Mouse (Mus musculus): ENCODE data around the gene Cetn4. TPM values are rescaled to one million over a fixed set of nuclear protein-coding genes. Genes with fewer than 3 reads are reported as not detected.

Gene Cetn4
- polyA plus RNA-seq (2014; fragmentation: Illumina TruSeq; extraction: RNeasy Lipid Tissue Mini Kit (QIAGEN cat#74804); ENCODE audit: low read depth, low replicate concordance), result 17.5 TPM

DNA sequence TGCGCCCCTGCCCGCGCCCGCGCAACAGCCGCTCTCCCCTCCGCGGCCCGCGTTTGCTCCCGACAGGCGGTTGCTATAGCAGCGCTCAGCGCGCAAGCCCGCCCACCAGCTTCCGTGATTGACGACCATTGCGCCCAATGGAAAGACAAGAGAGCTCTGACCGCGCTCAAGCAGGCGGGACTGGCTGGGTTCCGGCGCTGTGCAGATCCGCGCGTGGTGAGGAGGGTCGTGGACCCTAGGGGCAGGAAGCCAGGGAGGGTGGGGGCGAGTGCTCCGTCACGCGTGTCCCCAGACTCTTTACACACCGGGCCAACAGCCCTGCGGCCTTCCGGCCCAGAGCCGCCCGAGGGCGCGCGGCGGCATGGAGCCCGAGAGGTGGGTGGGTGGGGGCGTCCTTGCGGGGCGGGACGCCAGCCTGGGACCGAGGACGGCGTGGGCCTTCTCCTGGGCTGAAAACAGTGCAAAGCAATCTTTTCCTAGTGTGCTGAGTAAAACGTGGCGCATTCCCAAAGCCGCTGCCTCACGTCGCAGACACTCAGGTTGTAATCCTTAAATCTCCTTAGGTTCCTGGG, at the start of gene Cetn4, which contains the start of gene Bbs12:
Gene Cetn4, minus strand, starts transcription at position 339 of the 572 bp plus-strand sequence.
Gene Bbs12, plus strand, starts transcription at position 185 of the 572 bp plus-strand sequence.

DNA sequence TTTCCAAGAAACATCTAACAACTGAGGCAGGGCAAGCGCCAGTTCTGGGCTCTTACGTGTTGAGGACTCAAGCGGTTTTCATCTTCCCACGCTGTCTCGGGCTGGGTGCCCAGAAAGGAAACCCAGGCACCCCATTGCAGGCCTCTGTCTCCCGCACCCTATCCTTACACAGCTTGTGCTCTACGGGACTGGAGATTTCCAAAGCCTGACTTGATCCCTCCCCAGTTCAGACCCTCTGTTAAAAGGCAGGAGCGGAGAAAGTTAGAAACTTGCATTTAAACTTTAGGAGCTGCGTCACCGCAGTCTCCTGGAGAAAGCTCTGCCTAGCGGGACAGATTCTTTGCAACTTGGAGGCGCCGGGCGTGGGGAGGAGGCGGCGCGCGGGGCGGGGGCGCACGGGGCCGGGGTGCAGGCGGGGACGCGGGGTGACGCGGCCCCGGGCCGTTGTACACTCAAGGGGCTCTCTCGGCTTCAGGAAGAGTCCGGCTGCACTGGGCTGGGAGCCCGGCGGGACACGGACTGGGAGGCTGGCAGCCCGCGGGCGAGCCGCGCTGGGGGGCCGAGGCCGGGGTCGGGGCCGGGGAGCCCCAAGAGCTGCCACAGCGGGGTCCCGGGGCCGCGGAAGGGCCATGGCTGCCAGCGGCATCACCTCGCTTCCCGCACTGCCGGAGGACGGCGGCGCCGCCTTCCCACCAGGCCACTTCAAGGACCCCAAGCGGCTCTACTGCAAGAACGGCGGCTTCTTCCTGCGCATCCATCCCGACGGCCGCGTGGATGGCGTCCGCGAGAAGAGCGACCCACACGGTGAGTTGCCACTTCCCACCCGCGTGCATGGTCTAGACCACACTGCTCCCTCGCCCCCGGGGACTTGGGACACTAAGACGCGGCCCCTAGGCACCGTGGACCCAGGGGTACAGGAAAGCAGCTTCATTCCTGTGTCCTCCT, 36.0 kb upstream of the Cetn4 start, which contains the start of gene Fgf2:
Gene Fgf2, plus strand, starts transcription at position 126 of the 945 bp plus-strand sequence.

Other genes with a start within 250 kb of the Cetn4 start
- 7.7 TPM for gene Adad1, start 249.2 kb downstream of the Cetn4 start, polyA plus RNA-seq (2014; fragmentation: Illumina TruSeq; extraction: RNeasy Lipid Tissue Mini Kit (QIAGEN cat#74804); ENCODE audit: low read depth, low replicate concordance)
- not detected for gene Il2, start 186.7 kb downstream of the Cetn4 start, polyA plus RNA-seq (2014; fragmentation: Illumina TruSeq; extraction: RNeasy Lipid Tissue Mini Kit (QIAGEN cat#74804); ENCODE audit: low read depth, low replicate concordance)
- gene Il21, start 80.1 kb downstream of the Cetn4 start, polyA plus RNA-seq (2014; fragmentation: Illumina TruSeq; extraction: RNeasy Lipid Tissue Mini Kit (QIAGEN cat#74804); ENCODE audit: low read depth, low replicate concordance), result not detected
- gene Bbs12, start 154 bp downstream of the Cetn4 start, polyA plus RNA-seq (2014; fragmentation: Illumina TruSeq; extraction: RNeasy Lipid Tissue Mini Kit (QIAGEN cat#74804); ENCODE audit: low read depth, low replicate concordance), result 6.2 TPM
- 14.8 TPM for gene Fgf2, start 35.6 kb upstream of the Cetn4 start, polyA plus RNA-seq (2014; fragmentation: Illumina TruSeq; extraction: RNeasy Lipid Tissue Mini Kit (QIAGEN cat#74804); ENCODE audit: low read depth, low replicate concordance)
- 14.4 TPM for gene Spata5, start 107.2 kb upstream of the Cetn4 start, polyA plus RNA-seq (2014; fragmentation: Illumina TruSeq; extraction: RNeasy Lipid Tissue Mini Kit (QIAGEN cat#74804); ENCODE audit: low read depth, low replicate concordance)
- gene Nudt6, start 107.5 kb upstream of the Cetn4 start, polyA plus RNA-seq (2014; fragmentation: Illumina TruSeq; extraction: RNeasy Lipid Tissue Mini Kit (QIAGEN cat#74804); ENCODE audit: low read depth, low replicate concordance), result 16.7 TPM

Measured in adipose tissue, adult 10 weeks (tissue).